Mouse (Mus musculus) neural tube, embryonic 14.5 days (tissue): ENCODE measurements at regions not wholly inside any gene's neighbourhood (a gene's known extent, or its start where the extent isn't known, plus 50 kb on each side); places are given as distances from the start of the nearest gene placed in this dataset.

Source experiments
- ATAC-seq: fragments of 200-750 bp; cut with Nextera tagmentation; 2 replicates; pipeline ENCODE4 v1.8.0; 2017; ENCODE audit warnings: low read depth, mild to moderate bottlenecking, moderate TSS enrichment, moderate library complexity
- H3K27ac ChIP-seq: fragments of 300-500 bp; sonication (generic); 2 replicates; pipeline ENCODE4 v1.5.1; 2014; ENCODE audit warnings: low read depth, mild to moderate bottlenecking, control low read depth, low read length, moderate library complexity, mixed read lengths
- H3K27me3 ChIP-seq: fragments of 300-500 bp; sonication (generic); 2 replicates; pipeline ENCODE4 v1.6.1; 2014; ENCODE audit warnings: low read length; ENCODE audit not compliant: control insufficient read depth, insufficient read depth
- H3K36me3 ChIP-seq: fragments of 300-500 bp; sonication (generic); 2 replicates; pipeline ENCODE4 v1.6.1; 2014; ENCODE audit warnings: low read length, mixed read lengths; ENCODE audit not compliant: control insufficient read depth, insufficient read depth
- H3K4me1 ChIP-seq: fragments of 300-500 bp; sonication (generic); 2 replicates; pipeline ENCODE4 v1.6.1; 2014; ENCODE audit warnings: low read length; ENCODE audit not compliant: control insufficient read depth, insufficient read depth
- H3K4me2 ChIP-seq: fragments of 300-500 bp; sonication (generic); 2 replicates; pipeline ENCODE4 v1.6.1; 2014; ENCODE audit warnings: mild to moderate bottlenecking, low read depth, low read length, control low read depth
- H3K4me3 ChIP-seq: fragments of 300-500 bp; sonication (generic); 2 replicates; pipeline ENCODE4 v1.5.1; 2014; ENCODE audit warnings: low read depth, low read length, control low read depth, mixed read lengths
- H3K9ac ChIP-seq: fragments of 300-500 bp; sonication (generic); replicated peaks from 2 replicates; pipeline ENCODE4 v1.6.1; 2014; ENCODE audit warnings: low read depth, mild to moderate bottlenecking, control low read depth, low read length, mixed read lengths
- H3K9me3 ChIP-seq: fragments of 300-500 bp; sonication (generic); 2 replicates; pipeline ENCODE4 v1.6.1; 2016; ENCODE audit warnings: low read length; ENCODE audit not compliant: control insufficient read depth
- WGBS: fragments of 180-500 bp; shearing (Covaris S2); extraction: QIAGEN DNeasy Blood & Tissue Kit; methylation state at CpG from one replicate; pipeline ENCODE4 v1.1.7; 2014; 5-methylcytosine and 5-hydroxymethylcytosine counted together

DNA sequence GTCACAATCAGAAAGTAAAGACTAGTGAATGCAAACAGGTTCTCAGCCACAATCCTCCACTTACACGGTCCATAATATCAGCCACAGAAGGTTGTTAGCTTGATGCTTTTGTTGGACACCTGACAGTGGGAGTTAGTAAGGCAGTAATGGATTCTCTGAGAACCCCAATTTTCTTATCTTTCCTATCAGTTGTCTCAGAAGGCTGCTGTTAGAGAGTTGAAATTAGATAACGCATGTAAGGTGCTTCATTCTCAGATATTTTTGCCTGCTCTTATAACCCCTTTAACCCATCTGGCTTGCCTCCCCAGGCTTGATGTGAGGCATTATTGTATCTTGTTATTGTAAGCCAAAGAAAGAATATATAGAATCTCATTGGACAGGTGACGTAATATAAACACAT lies 63.0 kb upstream of the Ube2e3 start:
- no peak overlapping the region for H3K27ac ChIP-seq
- H3K36me3 ChIP-seq: no peaks in the 10 kb centered on the region
- H3K4me2 ChIP-seq: no peak overlapping the region
- no peaks in the 10 kb centered on the region for H3K9me3 ChIP-seq
- H3K9ac ChIP-seq: no peak overlapping the region
- H3K4me1 ChIP-seq: no peaks in the 10 kb centered on the region
- 92% methylated on average over 3 of the region's 3 CpGs for WGBS
- no peak overlapping the region for H3K4me3 ChIP-seq
- H3K27me3 ChIP-seq: no peaks in the 10 kb centered on the region
- no peak for ATAC-seq

DNA sequence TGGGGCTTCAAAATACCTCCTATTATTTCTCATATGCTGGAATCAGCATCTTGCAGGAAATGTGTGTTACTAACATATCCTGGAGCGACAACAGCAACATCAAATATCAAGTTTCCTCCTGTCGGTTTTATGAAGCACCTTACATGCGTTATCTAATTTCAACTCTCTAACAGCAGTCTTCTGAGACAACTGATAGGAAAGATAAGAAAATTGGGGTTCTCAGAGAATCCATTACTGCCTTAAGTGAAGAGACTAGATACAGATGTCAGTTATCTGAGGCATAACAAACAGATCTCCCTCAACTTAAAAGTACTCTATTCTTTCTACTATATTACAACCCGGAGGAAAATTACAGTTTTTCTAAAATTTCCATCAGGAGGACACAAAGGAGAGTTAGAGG lies 64.4 kb upstream of the Ube2e3 start:
- no peak overlapping the region for H3K4me3 ChIP-seq
- ATAC-seq: no peak
- H3K36me3 ChIP-seq: no peaks in the 10 kb centered on the region
- no peak overlapping the region for H3K4me2 ChIP-seq
- H3K27ac ChIP-seq: no peak overlapping the region
- H3K4me1 ChIP-seq: no peaks in the 10 kb centered on the region
- no peaks in the 10 kb centered on the region for H3K9me3 ChIP-seq
- no peaks in the 10 kb centered on the region for H3K27me3 ChIP-seq
- H3K9ac ChIP-seq: no peak overlapping the region
- WGBS: 89% methylated on average over 4 of the region's 4 CpGs

DNA sequence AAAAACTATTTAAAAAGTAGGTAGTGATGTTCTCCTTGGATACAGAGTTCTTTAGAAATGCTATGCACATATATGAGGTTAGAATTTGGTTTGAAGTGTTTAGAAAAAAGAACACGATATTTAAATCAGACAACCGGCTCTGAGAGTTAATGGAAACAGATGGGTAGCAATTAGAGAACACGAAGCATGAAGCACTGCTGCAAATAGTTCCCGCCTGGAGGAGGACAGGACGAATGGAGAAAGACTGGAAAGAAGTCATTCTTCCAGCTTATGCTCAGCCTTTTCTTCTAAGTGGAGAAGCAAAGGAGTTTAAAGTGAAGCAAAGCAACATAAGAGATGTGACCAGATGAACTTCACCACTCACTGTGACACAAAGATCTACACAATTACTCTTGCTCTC lies 72.5 kb upstream of the Ube2e3 start:
- Histone ChIP-seq H3K27ac (no peak overlapping the region), H3K4me3 (no peak overlapping the region), H3K9ac (no peak overlapping the region), H3K4me1 (no peaks in the 10 kb centered on the region), H3K4me2 (no peak overlapping the region), H3K27me3 (no peaks in the 10 kb centered on the region), H3K9me3 (no peaks in the 10 kb centered on the region), H3K36me3 (no peaks in the 10 kb centered on the region)
- 68% methylated on average over 5 of the region's 5 CpGs for WGBS
- no peak for ATAC-seq

DNA sequence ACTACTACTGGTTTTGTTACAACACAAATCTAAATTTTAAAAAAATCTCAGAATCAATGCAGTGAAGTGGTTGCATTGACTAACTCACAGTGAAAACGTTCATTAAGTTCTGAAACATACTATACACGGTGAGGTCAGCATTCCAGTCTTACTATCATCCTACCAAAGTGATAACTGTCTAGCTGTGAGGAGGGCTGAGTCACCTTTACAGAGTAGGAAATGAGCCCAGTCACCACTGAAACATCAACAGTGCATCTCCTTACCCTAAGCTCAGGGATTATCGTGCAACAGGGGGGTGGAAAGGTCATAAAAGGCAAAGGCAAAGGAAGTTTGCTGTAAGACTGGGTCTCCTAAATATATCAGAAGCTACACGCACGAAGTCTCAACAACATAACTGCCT lies 73.2 kb upstream of the Ube2e3 start:
- Histone ChIP-seq H3K4me2 (no peak overlapping the region), H3K27me3 (no peaks in the 10 kb centered on the region), H3K9ac (no peak overlapping the region), H3K4me3 (no peak overlapping the region), H3K9me3 (no peaks in the 10 kb centered on the region), H3K36me3 (no peaks in the 10 kb centered on the region), H3K4me1 (no peaks in the 10 kb centered on the region), H3K27ac (no peak overlapping the region)
- no peak for ATAC-seq
- WGBS: 89% methylated on average over 5 of the region's 5 CpGs

DNA sequence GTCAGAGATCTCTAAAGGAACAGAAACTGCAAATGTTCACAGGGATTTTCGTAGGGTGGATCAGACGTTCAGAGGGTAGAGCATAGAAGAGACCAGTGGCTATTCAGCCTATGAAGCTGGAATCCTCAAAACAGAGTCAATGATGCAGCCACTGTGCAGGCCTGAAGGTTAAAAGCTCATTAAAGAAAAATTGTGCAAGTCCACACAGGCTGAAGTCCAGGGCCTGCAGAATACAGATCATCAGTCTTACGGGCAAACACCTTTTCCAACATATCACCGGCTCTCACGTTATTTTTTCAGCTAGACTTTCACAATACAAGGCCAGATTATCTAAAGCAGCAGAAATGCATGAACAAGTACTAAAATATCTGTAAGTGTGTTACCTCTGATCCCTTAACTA lies 78.8 kb upstream of the Ube2e3 start:
- Histone ChIP-seq H3K27me3 (no peaks in the 10 kb centered on the region), H3K9ac (no peak overlapping the region), H3K36me3 (no peaks in the 10 kb centered on the region), H3K27ac (no peak overlapping the region), H3K9me3 (no peaks in the 10 kb centered on the region), H3K4me1 (no peaks in the 10 kb centered on the region), H3K4me3 (no peak overlapping the region), H3K4me2 (no peak overlapping the region)
- no peak for ATAC-seq
- 95% methylated on average over 5 of the region's 5 CpGs for WGBS

DNA sequence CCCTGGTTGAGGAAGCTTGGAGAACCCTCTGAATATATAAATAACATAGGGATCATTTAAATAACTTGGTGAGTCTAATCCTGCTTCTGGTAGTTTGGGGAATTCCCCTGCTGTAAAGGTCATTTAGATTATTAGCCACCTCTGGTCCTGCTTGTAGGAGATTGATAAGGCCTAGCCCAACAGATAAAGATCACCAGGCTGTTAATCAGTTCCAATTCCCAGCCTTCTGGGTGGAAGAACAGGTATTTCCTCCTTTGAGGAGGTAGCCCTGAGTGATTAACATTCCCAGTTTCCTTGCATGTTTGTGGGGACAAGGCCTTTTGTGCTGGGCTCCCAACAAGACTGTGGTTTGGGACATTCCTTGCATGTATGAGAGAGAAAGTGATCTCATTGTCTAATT lies 79.7 kb upstream of the Ube2e3 start:
- H3K9ac ChIP-seq: no peak overlapping the region
- no peak overlapping the region for H3K27ac ChIP-seq
- no peak overlapping the region for H3K4me2 ChIP-seq
- H3K4me3 ChIP-seq: no peak overlapping the region
- H3K9me3 ChIP-seq: no peaks in the 10 kb centered on the region
- H3K36me3 ChIP-seq: no peaks in the 10 kb centered on the region
- no peaks in the 10 kb centered on the region for H3K27me3 ChIP-seq
- no peak for ATAC-seq
- H3K4me1 ChIP-seq: no peaks in the 10 kb centered on the region

DNA sequence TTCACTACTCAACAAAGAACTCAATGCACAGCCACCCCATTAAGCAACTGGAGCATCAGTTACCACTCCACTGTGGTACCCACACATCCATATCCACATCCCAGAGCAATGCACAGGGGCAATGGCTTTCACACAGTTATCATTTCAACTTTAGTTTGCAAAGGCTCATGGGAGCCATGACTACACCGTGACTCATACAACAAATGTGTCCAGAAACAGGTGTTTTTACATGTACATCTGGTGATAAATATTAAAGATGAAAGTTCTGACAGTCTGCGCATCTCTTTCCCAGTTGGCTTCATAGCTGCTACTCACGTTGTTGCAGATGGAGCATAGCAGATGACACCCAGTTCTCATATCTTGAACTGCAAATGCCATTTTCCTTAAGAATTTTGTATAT lies 88.0 kb upstream of the Ube2e3 start:
- no peak for ATAC-seq

DNA sequence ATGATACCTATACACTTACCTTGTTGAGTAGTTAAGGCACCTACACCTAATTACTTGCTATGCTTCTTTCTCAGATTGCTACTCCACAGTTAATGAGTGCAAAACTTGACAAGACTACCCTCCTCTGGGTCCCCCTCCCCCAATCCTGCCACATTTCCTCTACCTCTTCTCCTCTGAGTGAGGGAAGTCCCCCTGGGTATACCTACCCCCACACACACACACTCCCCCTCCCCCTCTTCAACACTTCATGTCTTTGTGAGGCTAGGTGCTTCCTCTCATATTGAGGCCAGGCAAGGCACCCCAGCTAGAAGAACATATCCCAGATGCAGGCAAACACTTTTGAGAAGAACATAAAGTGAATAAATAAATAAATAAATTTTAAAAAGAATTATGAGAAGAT lies 90.3 kb upstream of the Ube2e3 start:
- ATAC-seq: no peak
- H3K9me3 ChIP-seq: no peaks in the 10 kb centered on the region

More for the DNA sequence above, 88.0 kb upstream of the Ube2e3 start:
- Histone ChIP-seq H3K4me1 (no peaks in the 10 kb centered on the region), H3K4me3 (no peak overlapping the region), H3K36me3 (no peaks in the 10 kb centered on the region), H3K27ac (no peak overlapping the region), H3K9ac (no peak overlapping the region), H3K9me3 (no peaks in the 10 kb centered on the region), H3K4me2 (no peak overlapping the region), H3K27me3 (no peaks in the 10 kb centered on the region)
- 87% methylated on average over 3 of the region's 3 CpGs for WGBS

DNA sequence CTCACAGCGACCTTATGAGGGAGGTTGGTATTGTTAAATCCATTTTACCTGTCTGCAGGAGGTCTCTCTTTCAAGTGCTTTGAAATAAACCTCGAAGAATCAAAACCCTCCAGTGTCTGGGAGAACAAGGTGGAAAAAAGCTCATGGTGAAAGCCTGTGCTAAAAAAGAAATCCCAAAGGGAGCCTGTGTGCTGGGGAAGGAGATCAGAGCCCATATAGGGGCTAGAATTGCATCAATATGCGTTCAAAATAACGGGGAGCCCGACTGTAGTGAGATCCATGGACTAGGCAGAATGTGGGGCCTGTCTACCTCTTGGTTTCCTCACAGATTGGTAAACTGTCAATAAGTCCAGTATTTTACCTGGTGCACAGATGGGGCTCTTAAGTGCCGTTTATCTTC lies 113.6 kb upstream of the Ube2e3 start:
- WGBS: 73% methylated on average over 6 of the region's 6 CpGs
- no peaks in the 10 kb centered on the region for H3K9me3 ChIP-seq
- no peaks in the 10 kb centered on the region for H3K4me1 ChIP-seq
- H3K27ac ChIP-seq: no peak overlapping the region
- H3K36me3 ChIP-seq: no peaks in the 10 kb centered on the region
- H3K4me2 ChIP-seq: no peak overlapping the region
- ATAC-seq: no peak
- H3K9ac ChIP-seq: no peak overlapping the region
- no peak overlapping the region for H3K4me3 ChIP-seq
- no peaks in the 10 kb centered on the region for H3K27me3 ChIP-seq

More for the DNA sequence above, 90.3 kb upstream of the Ube2e3 start:
- H3K27me3 ChIP-seq: no peaks in the 10 kb centered on the region
- no peak overlapping the region for H3K9ac ChIP-seq
- no peaks in the 10 kb centered on the region for H3K36me3 ChIP-seq
- no peak overlapping the region for H3K4me3 ChIP-seq
- H3K27ac ChIP-seq: no peak overlapping the region
- no peak overlapping the region for H3K4me2 ChIP-seq
- H3K4me1 ChIP-seq: no peaks in the 10 kb centered on the region

DNA sequence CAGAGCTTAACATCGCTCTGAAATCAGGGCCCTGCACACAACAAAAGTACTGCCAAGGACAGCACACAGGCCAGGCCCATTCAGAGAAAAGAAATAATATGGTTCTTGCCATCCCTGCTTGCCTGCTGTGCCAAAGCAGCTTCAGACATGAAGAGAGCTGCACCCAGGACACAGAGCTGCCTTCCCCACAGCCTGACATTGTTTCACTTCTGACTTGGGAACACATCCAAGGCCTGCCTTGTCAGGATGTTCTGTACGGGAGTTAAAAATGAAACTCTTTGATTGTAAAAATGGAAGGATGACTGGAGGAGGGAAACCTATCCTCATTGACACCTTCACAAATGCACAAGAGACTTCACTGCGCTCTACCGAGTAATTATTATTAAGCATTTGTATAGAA lies 114.0 kb upstream of the Ube2e3 start:
- no peak overlapping the region for H3K9ac ChIP-seq
- H3K4me2 ChIP-seq: no peak overlapping the region
- 74% methylated on average over 4 of the region's 4 CpGs for whole genome bisulfite sequencing
- H3K4me3 ChIP-seq: no peak overlapping the region
- H3K27me3 ChIP-seq: no peaks in the 10 kb centered on the region
- no peak for ATAC-seq
- H3K9me3 ChIP-seq: no peaks in the 10 kb centered on the region
- no peak overlapping the region for H3K27ac ChIP-seq
- H3K4me1 ChIP-seq: no peaks in the 10 kb centered on the region
- no peaks in the 10 kb centered on the region for H3K36me3 ChIP-seq
